Mouse (Mus musculus) gastrocnemius, postnatal 36 days (tissue): ENCODE results near the gene Mark1. TPM values are rescaled to one million over a fixed set of nuclear protein-coding genes. Genes with fewer than 3 reads are reported as not detected.
A peak's percentile ranks its signal among the peaks of the same experiment; 100 is the strongest.

Source experiments
- DNase-seq, 2 experiments: peaks; one replicate each; pipeline ENCODE4 v3.0.0; 2022
- intact Hi-C: fragments of 180-260 bp; cut with DNase I; formaldehyde crosslinking; loops from one replicate; pipeline ENCODE4 v1.15.1; 2025
- total RNA-seq, 2 experiments: library from RNA; stranded (reverse); gene quantifications; 2 replicates each; pipeline ENCODE4 v1.2.3; 2021

The Mark1 gene
- total RNA-seq, 2 experiments from 2014 or later, result 1.5 to 3.2 TPM

DNA sequence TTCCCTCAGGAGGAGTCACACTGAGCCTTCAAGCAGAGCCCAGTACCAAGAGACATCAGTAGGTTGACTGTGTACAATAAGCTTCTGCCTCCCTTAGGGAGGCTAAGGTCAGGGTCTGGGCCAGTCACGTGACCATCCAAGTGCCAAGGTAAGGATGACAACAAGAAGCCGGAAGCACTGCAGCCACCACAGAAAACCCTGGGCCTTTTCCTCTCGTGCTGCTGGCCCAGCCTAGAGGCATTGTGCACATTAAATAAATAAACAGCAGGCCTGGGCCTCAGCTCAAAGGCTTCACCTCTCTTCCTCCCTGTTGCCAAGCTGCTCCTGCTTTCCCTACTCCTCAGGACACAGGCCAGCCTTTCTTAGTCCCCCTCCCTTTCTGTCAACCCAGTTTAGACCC, 139.1 kb downstream of the Mark1 start:
- intact Hi-C loops, result no loop called here
- no peak for DNase-seq

DNA sequence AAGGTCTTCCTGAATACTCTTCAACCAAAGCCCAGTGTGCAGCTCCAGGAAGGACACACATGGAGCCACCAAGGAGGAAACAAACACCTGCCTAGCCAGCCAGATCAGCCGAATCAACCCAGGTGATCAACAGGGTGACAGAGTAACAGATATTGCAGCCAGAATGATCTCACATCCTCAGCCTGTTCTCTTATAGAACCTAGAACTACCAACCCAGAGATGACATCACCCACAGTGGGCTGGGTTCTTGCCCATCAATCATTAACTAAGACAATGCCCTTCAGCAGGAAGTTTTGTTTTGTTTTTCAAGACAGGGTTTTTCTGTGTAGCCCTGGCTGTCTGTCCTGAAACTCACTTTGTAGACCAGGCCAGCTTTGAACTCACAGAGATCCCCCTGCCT, 141.1 kb downstream of the Mark1 start:
- DNase-seq, result no peak
- intact Hi-C loops, result no loop called here

DNA sequence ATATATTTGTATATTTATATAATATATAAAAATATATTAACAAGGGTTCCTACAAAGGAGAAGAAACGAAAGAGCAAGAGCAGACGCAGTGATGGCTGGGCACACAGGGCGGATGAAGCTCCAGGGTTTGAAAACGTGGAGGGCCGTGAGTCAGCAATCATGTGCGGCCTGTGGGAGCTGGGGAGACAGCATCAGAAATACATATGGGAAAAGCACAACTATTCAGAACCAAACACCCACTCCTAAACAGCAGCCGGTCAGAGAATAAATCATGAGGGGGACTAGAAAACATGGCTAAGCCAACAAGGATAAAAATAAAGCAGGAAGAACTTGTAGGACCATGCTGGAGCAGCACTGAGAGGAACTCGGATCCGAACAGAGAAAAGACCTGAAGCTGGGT, 142.2 kb downstream of the Mark1 start:
- intact Hi-C loops, result no loop called here
- DNase-seq, result no peak

DNA sequence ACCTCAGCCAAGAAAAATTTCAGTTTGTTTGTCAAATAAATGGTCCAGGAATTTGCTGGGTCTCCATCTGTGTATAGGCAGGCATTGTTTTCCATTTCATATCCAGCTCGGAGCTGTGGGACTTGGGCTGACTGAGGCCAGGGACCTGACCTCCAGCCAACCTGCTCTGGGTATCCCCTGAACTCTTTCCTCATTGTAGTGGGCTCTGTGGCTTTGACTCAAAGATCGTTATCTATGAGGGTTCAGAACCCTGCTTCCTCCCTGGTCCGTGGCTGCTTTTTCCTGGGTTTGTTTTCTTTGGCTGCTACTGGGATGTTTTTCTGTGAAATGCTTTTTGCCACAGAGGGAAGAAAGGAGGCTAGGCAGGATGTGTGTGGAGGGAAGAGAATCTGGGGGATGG, 145.4 kb downstream of the Mark1 start:
- intact Hi-C loops, result loop anchor here (2.0 to 5.0 kb wide), 2 partner anchors 29 to 338 kb away; partner anchors contain the start of gene C130074G19Rik
- no peak for DNase-seq

DNA sequence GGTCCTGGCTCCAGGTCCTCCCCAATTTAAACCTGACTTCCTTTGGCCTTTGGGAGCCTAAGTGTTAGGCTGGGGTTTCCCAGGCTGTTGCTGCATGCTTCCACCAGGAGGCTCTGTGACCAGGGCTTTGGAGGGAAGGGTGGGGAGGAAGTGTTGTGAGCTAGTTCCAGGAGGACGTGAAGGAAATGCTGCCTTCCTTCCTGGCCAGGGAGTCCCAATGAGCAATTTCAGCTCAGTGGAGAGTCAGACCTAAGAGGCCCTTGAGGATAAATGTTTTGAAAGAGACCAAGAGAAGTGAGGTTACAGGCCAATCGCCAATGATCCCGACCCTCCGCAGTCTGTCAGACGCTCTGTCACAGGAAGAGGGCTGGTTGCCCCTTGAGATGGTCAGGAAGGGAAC, 146.0 kb downstream of the Mark1 start:
- intact Hi-C loops, result loop anchor here (2.0 to 5.0 kb wide), 2 partner anchors 29 to 339 kb away; partner anchors contain the start of gene C130074G19Rik
- DNase-seq, result peak; percentile 62 to 79

DNA sequence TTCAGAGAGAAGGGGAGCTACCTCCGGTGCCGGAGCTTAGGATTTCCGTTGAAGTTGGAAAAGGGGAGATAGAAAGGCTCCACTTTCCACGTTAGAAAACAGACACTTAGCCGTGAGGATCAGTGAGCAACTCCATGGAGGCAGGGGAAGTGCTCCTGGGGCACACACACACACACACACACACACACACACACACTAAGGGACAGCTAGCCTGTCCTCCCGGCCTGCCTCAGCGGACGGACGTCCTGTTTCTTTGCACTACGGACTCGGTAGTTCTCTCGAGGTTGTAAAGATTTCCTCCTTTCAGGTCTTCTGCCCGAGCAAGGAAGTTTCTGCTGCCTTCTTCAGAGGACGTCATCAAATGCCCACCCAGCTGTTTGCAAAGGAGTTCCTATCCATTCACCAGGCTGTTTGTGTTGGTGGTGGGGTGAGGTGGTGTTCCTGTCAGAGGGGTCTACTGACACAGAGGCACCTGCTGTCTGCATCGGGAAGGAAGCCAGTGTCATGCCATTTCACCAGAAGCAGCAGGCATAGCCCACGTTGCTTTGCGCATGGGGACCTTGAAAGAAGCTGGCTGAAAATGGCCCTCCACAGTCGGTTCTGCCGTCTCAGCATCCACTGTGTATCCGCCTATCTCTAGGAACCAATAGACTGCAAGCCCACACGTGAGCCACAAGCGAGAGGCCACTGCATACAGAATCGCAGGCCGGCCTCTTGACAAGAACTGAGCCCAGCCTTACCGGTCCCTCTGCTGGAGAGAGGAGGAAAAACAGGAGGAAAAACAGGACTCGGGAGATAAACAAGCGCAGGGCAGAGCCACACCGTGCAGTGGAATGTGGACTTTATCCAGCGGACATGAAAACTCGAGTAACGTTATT, 147.4 kb downstream of the Mark1 start:
- intact Hi-C loops, result loop anchor here (2.0 to 5.0 kb wide), 2 partner anchors 31 to 340 kb away; partner anchors contain the start of gene C130074G19Rik
- DNase-seq, result peak; percentile 54 to 76

DNA sequence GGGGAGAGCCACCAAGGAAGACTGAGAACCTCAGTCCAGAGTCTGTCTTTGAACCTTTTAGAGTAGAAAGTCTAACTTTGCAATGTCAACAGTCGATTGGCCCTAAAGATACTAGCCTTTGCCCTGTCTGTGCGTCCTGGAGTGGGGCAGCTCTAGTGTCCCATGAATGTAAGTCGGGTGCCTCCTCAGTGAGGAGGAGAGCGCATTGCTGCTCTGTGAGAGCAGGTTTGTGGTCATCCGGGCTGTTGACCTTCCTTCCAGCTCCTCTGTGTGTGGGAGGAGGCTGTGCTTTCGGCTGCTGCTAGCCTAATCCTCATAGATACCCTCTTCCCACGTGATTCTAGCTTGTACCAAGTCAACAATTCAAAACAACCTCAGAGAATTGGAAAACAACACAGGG, 148.2 kb downstream of the Mark1 start:
- intact Hi-C loops, result loop anchor here (5.0 kb wide), 1 partner anchor 341 kb away; no protein-coding TSS in a partner anchor

DNA sequence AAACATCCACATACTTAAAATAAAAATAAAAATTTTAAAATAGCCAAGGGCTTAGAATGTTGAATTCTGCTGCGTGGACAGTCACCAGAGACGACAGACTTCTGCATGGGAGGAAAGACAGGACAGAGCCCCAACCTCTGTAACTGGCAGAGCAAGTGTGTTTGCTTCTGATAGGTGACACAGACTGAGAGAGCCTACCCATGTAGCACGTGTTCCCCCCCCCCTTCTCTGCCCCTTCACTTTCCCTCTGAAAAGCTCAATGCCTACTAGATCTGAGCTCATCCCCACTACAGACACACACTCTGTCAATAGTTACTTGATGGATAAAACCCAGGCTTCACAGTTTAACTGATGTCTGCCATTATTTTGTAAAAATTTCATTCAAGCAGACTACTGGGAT, 152.4 kb downstream of the Mark1 start:
- DNase-seq, result no peak
- intact Hi-C loops, result no loop called here

More for the DNA sequence above, 148.2 kb downstream of the Mark1 start:
- DNase-seq, result no peak

Other genes with a start within 250 kb of the Mark1 start
- under 1 TPM; 0.22 to 0.36 TPM for gene Marc1, start 188.3 kb downstream of the Mark1 start, total RNA-seq
- gene Marc2, start 153.1 kb downstream of the Mark1 start, total RNA-seq, result 100 to 1,000 TPM; 124 to 142 TPM
- 10 to 100 TPM; 12.0 to 12.4 TPM for gene C130074G19Rik, start 116.4 kb downstream of the Mark1 start, total RNA-seq
- gene Rab3gap2, start 204.5 kb upstream of the Mark1 start, total RNA-seq, result 10 to 100 TPM; 14.7 to 17.1 TPM